Mouse (Mus musculus): ENCODE measurements around the gene Cd52. TPM values are rescaled to one million over a fixed set of nuclear protein-coding genes. Genes with fewer than 3 reads are reported as not detected.

The Cd52 gene
- polyA plus RNA-seq, 1 experiment from 2014 or later: 2.5 TPM

DNA sequence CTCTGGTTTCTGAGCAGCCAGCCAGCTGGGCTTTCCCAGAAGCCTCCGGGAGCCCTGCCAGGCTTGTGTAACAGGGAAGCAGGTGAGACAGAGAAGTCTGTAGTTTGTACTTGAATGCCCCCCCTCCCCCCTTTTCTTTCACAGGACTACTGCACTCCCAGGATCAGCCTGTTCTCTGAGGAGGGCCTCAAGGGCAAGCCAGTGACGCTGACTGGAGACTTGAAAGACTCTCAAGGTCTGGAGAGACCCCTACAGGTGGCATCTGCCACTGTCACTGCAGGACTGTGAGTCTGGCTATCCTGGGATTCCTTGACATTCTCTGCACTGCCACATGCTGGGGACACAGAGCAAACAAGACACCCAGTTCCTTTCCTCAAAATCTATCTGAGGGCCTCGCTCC, 16.2 kb downstream of the Cd52 start:
- WGBS: 28% methylated on average over 3 of the region's 3 CpGs
- Histone ChIP-seq H3K36me3 (ENCODE audit: control insufficient read depth, insufficient read depth, low read length) (no peaks in the 10 kb centered on the region), H3K4me3 (ENCODE audit: low read depth, low read length) (no peak overlapping the region), H3K9me3 (ENCODE audit: control insufficient read depth, low read length) (no peaks in the 10 kb centered on the region), H3K27me3 (ENCODE audit: control insufficient read depth, insufficient read depth, low read length) (0 out of 2 replicates have a peak, but pooled peaks cover 2% of the 10 kb centered on the region), H3K4me1 (replicated peaks; ENCODE audit: control insufficient read depth, insufficient read depth, low read length) (peaks cover 4% of the 10 kb centered on the region; the same call in 1 of the 2 replicates), H3K27ac (ENCODE audit: low read depth, low read length) (no peak overlapping the region), H3K9ac (ENCODE audit: low read length) (no peak overlapping the region), H3K4me2 (ENCODE audit: low read depth, low read length, severe bottlenecking) (no peak overlapping the region)
- DNase-seq (ENCODE audit: low spot score) (peak; percentile 82), ATAC-seq (replicated peaks; ENCODE audit: low FRiP score) (0 out of 2 replicates have a peak, but pooled peaks have one; percentile 27)

GRCm38 (mm10) chr4:134068793-134069580, 25.9 kb downstream of the Cd52 start:
- no peaks in the 10 kb centered on the region for H3K4me1 ChIP-seq (replicated peaks; ENCODE audit: control insufficient read depth, insufficient read depth, low read length)
- no peak overlapping the region for H3K27ac ChIP-seq (ENCODE audit: low read depth, low read length)
- no peak overlapping the region for H3K9ac ChIP-seq (ENCODE audit: low read length)
- H3K4me2 ChIP-seq (ENCODE audit: low read depth, low read length, severe bottlenecking): no peak overlapping the region
- ATAC-seq (replicated peaks; ENCODE audit: low FRiP score) (no peak), DNase-seq (ENCODE audit: low spot score) (no peak)
- H3K4me3 ChIP-seq (ENCODE audit: low read depth, low read length): no peak overlapping the region
- H3K36me3 ChIP-seq (ENCODE audit: control insufficient read depth, insufficient read depth, low read length): no peaks in the 10 kb centered on the region
- 92% methylated on average over 4 of the region's 4 CpGs for WGBS
- peaks cover 4% of the 10 kb centered on the region for H3K27me3 ChIP-seq (ENCODE audit: control insufficient read depth, insufficient read depth, low read length)
- no peaks in the 10 kb centered on the region for H3K9me3 ChIP-seq (ENCODE audit: control insufficient read depth, low read length)

DNA sequence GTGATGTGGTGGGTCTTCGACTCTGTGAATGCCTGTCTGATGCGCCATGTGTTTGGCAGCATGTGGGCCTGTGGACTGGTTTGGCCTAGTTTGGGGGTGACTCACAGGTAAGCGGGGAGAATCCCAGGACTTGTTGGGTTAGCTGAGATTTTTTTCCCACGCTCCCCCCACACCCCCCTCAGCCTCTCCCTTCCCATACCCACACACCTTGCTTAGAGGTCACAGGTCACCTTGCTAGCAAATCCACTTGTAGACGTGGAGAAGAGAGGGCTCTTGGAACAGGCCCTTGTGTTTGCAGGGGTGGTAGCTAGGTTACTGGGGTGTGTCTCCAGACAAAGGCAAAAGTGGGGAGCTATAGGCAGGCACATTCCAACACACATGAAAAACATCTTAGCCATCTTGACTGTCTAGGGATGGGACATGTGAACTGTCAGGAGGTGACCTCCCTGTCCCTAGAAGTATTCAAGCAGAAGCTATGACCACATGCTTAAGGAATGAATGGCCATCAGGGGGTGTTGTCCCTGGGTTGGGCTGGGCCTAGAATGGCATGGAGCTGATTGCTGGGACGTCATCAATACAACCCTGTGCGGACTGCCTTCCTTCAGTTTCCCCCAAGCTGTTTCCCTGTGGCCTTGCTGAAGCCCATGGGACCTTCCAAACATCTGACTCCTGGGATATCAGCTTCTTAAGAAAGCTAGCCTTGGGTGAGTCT, 26.9 kb downstream of the Cd52 start:
- H3K36me3 ChIP-seq (ENCODE audit: control insufficient read depth, insufficient read depth, low read length): no peaks in the 10 kb centered on the region
- DNase-seq (ENCODE audit: low spot score) (no peak), ATAC-seq (replicated peaks; ENCODE audit: low FRiP score) (no peak)
- H3K9me3 ChIP-seq (ENCODE audit: control insufficient read depth, low read length): no peaks in the 10 kb centered on the region
- no peak overlapping the region for H3K4me3 ChIP-seq (ENCODE audit: low read depth, low read length)
- H3K27ac ChIP-seq (ENCODE audit: low read depth, low read length): no peak overlapping the region
- H3K4me2 ChIP-seq (ENCODE audit: low read depth, low read length, severe bottlenecking): no peak overlapping the region
- WGBS: 89% methylated on average over 7 of the region's 7 CpGs
- H3K9ac ChIP-seq (ENCODE audit: low read length): no peak overlapping the region
- no peaks in the 10 kb centered on the region for H3K4me1 ChIP-seq (replicated peaks; ENCODE audit: control insufficient read depth, insufficient read depth, low read length)
- peaks cover 4% of the 10 kb centered on the region for H3K27me3 ChIP-seq (ENCODE audit: control insufficient read depth, insufficient read depth, low read length)

GRCm38 (mm10) chr4:134067383-134067782, 27.5 kb downstream of the Cd52 start:
- Histone ChIP-seq H3K4me1 (replicated peaks; ENCODE audit: control insufficient read depth, insufficient read depth, low read length) (no peaks in the 10 kb centered on the region), H3K4me3 (ENCODE audit: low read depth, low read length) (no peak overlapping the region), H3K27ac (ENCODE audit: low read depth, low read length) (no peak overlapping the region), H3K9me3 (ENCODE audit: control insufficient read depth, low read length) (no peaks in the 10 kb centered on the region), H3K4me2 (ENCODE audit: low read depth, low read length, severe bottlenecking) (no peak overlapping the region), H3K36me3 (ENCODE audit: control insufficient read depth, insufficient read depth, low read length) (no peaks in the 10 kb centered on the region), H3K9ac (ENCODE audit: low read length) (no peak overlapping the region), H3K27me3 (ENCODE audit: control insufficient read depth, insufficient read depth, low read length) (peaks cover 4% of the 10 kb centered on the region)
- 96% methylated on average over 8 of the region's 8 CpGs for WGBS
- DNase-seq (ENCODE audit: low spot score) (no peak), ATAC-seq (replicated peaks; ENCODE audit: low FRiP score) (no peak)

DNA sequence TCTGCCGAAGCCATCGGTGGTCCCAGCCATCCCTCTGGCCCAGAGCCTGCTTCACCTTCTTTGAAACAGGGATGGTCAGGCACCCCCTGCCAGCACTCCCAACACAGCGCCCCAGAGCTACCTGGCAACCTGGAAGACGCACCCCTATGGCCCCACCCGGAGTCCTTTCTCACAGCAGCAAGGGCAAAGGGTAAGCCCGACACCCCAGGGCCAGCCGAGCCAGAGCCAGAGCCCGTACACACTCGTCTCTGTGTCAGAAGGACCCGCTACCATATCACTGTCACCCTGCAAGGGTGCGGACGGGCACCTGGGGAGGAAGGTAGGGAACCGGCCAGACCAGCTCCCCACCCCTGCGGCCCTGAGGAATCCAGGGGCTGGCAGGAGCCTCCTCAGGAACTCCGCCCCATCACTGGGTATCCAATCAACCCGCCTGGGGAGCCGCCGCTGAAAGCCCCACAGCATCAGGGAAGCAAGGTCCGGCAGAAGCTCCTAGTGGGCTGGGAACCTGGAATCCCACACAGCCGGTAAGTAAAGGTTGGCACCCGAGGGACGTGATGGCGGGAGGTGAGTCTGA, 29.4 kb downstream of the Cd52 start:
- Histone ChIP-seq H3K4me2 (ENCODE audit: low read depth, low read length, severe bottlenecking) (no peak overlapping the region), H3K27me3 (ENCODE audit: control insufficient read depth, insufficient read depth, low read length) (peaks cover 4% of the 10 kb centered on the region), H3K4me3 (ENCODE audit: low read depth, low read length) (no peak overlapping the region), H3K9me3 (ENCODE audit: control insufficient read depth, low read length) (no peaks in the 10 kb centered on the region), H3K4me1 (replicated peaks; ENCODE audit: control insufficient read depth, insufficient read depth, low read length) (no peaks in the 10 kb centered on the region), H3K36me3 (ENCODE audit: control insufficient read depth, insufficient read depth, low read length) (no peaks in the 10 kb centered on the region), H3K27ac (ENCODE audit: low read depth, low read length) (no peak overlapping the region), H3K9ac (ENCODE audit: low read length) (no peak overlapping the region)
- 25% methylated on average over 23 of the region's 23 CpGs for WGBS
- DNase-seq (ENCODE audit: low spot score) (no peak), ATAC-seq (replicated peaks; ENCODE audit: low FRiP score) (no peak)

DNA sequence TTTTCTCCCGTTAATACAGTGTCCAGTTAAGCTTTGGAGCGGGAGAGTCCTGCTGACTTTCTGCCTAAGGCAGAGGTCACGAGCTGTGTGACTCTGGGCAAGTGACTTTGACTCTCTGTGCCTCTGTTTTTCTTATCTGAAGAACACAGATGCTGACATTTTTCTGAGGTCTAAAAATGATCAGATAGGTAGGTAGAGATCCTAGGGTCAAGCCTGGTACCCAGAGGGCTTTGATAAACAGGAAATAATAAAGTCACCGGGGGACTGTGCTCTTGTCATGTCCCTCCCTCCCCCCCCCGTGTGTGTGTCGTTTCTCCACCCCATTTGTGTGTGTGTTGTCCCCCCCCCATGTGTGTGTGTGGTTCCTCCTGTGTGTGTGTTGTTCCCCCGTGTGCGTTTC, 32.3 kb downstream of the Cd52 start:
- no peak overlapping the region for H3K4me3 ChIP-seq (ENCODE audit: low read depth, low read length)
- no peak overlapping the region for H3K4me2 ChIP-seq (ENCODE audit: low read depth, low read length, severe bottlenecking)
- no peaks in the 10 kb centered on the region for H3K36me3 ChIP-seq (ENCODE audit: control insufficient read depth, insufficient read depth, low read length)
- H3K9me3 ChIP-seq (ENCODE audit: control insufficient read depth, low read length): no peaks in the 10 kb centered on the region
- DNase-seq (ENCODE audit: low spot score) (no peak), ATAC-seq (replicated peaks; ENCODE audit: low FRiP score) (no peak)
- 65% methylated on average over 8 of the region's 8 CpGs for WGBS
- no peaks in the 10 kb centered on the region for H3K4me1 ChIP-seq (replicated peaks; ENCODE audit: control insufficient read depth, insufficient read depth, low read length)
- no peak overlapping the region for H3K27ac ChIP-seq (ENCODE audit: low read depth, low read length)
- H3K27me3 ChIP-seq (ENCODE audit: control insufficient read depth, insufficient read depth, low read length): peaks cover 4% of the 10 kb centered on the region
- H3K9ac ChIP-seq (ENCODE audit: low read length): no peak overlapping the region

DNA sequence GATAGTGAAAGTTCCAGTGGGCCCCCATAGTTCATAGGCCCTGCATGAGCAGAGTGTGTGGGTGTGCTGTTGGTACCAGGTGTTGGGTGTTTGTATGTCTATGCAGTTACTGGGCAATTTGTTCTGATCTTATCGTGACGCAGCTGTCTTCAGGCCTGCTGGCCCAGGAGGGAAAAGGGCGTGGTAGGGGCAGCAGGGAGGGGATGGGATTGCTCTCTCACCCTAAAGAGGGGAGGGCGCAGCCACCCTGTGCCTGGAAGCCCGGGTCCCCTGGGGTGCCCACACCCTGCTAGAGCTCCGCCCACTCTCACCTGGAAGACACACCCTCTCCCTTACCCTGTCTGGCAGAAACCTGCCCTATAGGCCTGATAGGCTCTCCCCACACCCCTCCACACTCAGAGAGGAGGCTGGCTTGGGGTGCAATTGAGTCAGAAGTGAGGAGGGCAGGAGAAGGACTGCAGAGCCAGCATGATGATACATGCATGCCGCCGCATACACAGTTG, 32.9 kb downstream of the Cd52 start:
- Histone ChIP-seq H3K27ac (ENCODE audit: low read depth, low read length) (no peak overlapping the region), H3K4me1 (replicated peaks; ENCODE audit: control insufficient read depth, insufficient read depth, low read length) (no peaks in the 10 kb centered on the region), H3K4me3 (ENCODE audit: low read depth, low read length) (no peak overlapping the region), H3K9ac (ENCODE audit: low read length) (no peak overlapping the region), H3K36me3 (ENCODE audit: control insufficient read depth, insufficient read depth, low read length) (no peaks in the 10 kb centered on the region), H3K27me3 (ENCODE audit: control insufficient read depth, insufficient read depth, low read length) (peaks cover 4% of the 10 kb centered on the region), H3K9me3 (ENCODE audit: control insufficient read depth, low read length) (no peaks in the 10 kb centered on the region), H3K4me2 (ENCODE audit: low read depth, low read length, severe bottlenecking) (no peak overlapping the region)
- WGBS: 61% methylated on average over 8 of the region's 8 CpGs
- ATAC-seq (replicated peaks; ENCODE audit: low FRiP score): no peak
- DNase-seq (ENCODE audit: low spot score): no peak

- no peaks in the 10 kb centered on the region for H3K4me1 ChIP-seq (replicated peaks; ENCODE audit: control insufficient read depth, insufficient read depth, low read length)
- H3K4me3 ChIP-seq (ENCODE audit: low read depth, low read length): no peak overlapping the region
- H3K9ac ChIP-seq (ENCODE audit: low read length): no peak overlapping the region
- H3K36me3 ChIP-seq (ENCODE audit: control insufficient read depth, insufficient read depth, low read length): no peaks in the 10 kb centered on the region
- H3K4me2 ChIP-seq (ENCODE audit: low read depth, low read length, severe bottlenecking): no peak overlapping the region
- DNase-seq (ENCODE audit: low spot score) (no peak), ATAC-seq (replicated peaks; ENCODE audit: low FRiP score) (no peak)
- H3K27me3 ChIP-seq (ENCODE audit: control insufficient read depth, insufficient read depth, low read length): peaks cover 4% of the 10 kb centered on the region
- WGBS: 64% methylated on average over 18 of the region's 18 CpGs
- H3K9me3 ChIP-seq (ENCODE audit: control insufficient read depth, low read length): no peaks in the 10 kb centered on the region
- no peak overlapping the region for H3K27ac ChIP-seq (ENCODE audit: low read depth, low read length)
Measured at GRCm38 (mm10) chr4:134061166-134061830, 33.6 kb downstream of the Cd52 start.
